Mouse (Mus musculus) hindbrain, embryonic 16.5 days (tissue): ENCODE measurements around the gene Fance. TPM values are rescaled to one million over a fixed set of nuclear protein-coding genes. Genes with fewer than 3 reads are reported as not detected.
"Not testable (repeated sequence)": the region's sequence is repeated elsewhere in the genome, so short reads cannot be mapped to it uniquely, and the experiment has no call there.

ENCODE experiments used
- ATAC-seq: fragments of 200-750 bp; cut with Nextera tagmentation; 2 replicates; pipeline ENCODE4 v1.8.0; 2017; ENCODE audit warnings: moderate TSS enrichment, moderate library complexity
- H3K27ac ChIP-seq: fragments of 300-500 bp; sonication (generic); 2 replicates; pipeline ENCODE4 v1.5.1; 2014; ENCODE audit warnings: low read depth, mild to moderate bottlenecking, control low read depth, low read length, moderate library complexity
- H3K27me3 ChIP-seq: fragments of 300-500 bp; sonication (generic); replicated peaks from 2 replicates; pipeline ENCODE4 v1.6.1; 2014; ENCODE audit warnings: low read length; ENCODE audit not compliant: control insufficient read depth, insufficient read depth
- H3K36me3 ChIP-seq: fragments of 300-500 bp; sonication (generic); 2 replicates; pipeline ENCODE4 v1.6.1; 2014; ENCODE audit warnings: mild to moderate bottlenecking, low read length, moderate library complexity, mixed read lengths; ENCODE audit not compliant: control insufficient read depth, insufficient read depth
- H3K4me1 ChIP-seq: fragments of 300-500 bp; sonication (generic); 2 replicates; pipeline ENCODE4 v1.6.1; 2014; ENCODE audit warnings: low read depth, low read length; ENCODE audit not compliant: control insufficient read depth, insufficient read depth
- H3K4me2 ChIP-seq: fragments of 300-500 bp; sonication (generic); 2 replicates; pipeline ENCODE4 v1.6.1; 2014; ENCODE audit warnings: mild to moderate bottlenecking, low read length, control low read depth, moderate library complexity
- H3K4me3 ChIP-seq: fragments of 300-500 bp; sonication (generic); 2 replicates; pipeline ENCODE4 v1.5.1; 2014; ENCODE audit warnings: mild to moderate bottlenecking, low read length, control low read depth, moderate library complexity
- H3K9ac ChIP-seq: fragments of 300-500 bp; sonication (generic); 2 replicates; pipeline ENCODE4 v1.6.1; 2014; ENCODE audit warnings: low read depth, mild to moderate bottlenecking, control low read depth, low read length, moderate library complexity
- H3K9me3 ChIP-seq: fragments of 300-500 bp; sonication (generic); 2 replicates; pipeline ENCODE4 v1.6.1; 2014; ENCODE audit warnings: mild to moderate bottlenecking, low read length, moderate library complexity; ENCODE audit not compliant: control insufficient read depth
- WGBS: fragments of 180-500 bp; shearing (Covaris S2); extraction: QIAGEN DNeasy Blood & Tissue Kit; methylation state at CpG from one replicate; pipeline ENCODE4 v1.1.7; 2014; 5-methylcytosine and 5-hydroxymethylcytosine counted together
- polyA plus RNA-seq: library from polyadenylated mRNA; unstranded; fragments of >200 nt; fragmentation: Nextera tagmentation; extraction: Ambion mirVana; gene quantifications from 2 replicates; pipeline ENCODE4 v1.2.1, GENCODE M21; 2015

Fance gene
- polyA plus RNA-seq, 1 experiment from 2014 or later = 25.0 TPM

DNA sequence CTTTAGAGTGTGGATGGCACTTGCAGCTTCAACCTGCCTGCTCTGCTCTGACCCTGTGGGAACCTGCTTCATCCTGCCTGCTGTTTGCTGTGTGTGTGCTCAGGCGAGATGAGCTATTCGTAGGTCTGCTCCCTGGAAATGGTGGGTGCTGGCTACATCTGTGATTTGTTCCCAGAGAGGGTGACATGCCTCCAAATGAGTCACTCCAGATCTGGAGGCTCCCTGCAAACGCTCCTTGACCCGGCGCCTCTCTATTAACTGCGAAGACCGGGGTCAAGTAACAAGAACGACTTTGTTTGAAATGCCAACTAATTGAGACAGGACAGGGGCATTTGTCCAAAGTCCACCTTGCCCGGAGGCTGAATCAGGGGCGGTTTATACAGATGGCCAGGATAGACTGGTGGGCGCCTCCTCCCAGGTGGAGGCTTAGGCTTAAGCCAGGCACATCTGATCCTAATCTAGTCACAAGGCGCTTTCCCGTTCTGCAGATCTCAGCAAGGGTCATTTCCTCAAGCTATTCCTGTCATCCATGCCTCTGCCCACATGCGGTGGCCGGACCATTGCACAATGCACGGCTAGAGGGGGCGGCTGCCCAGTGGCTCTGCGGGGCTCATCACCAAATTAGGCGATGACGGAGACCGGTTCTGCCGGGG, 14.5 kb downstream of the Fance start:
- H3K4me3 ChIP-seq = peak overlapping the region; percentile 68
- peak; percentile 65 for ATAC-seq
- H3K36me3 ChIP-seq = peaks cover 9% of the 10 kb centered on the region
- peak overlapping the region; percentile 79 for H3K4me2 ChIP-seq
- peak overlapping the region; percentile 72 for H3K9ac ChIP-seq
- no peaks in the 10 kb centered on the region for H3K27me3 ChIP-seq
- H3K4me1 ChIP-seq = peaks cover 16% of the 10 kb centered on the region
- 11% methylated on average over 22 of the region's 22 CpGs for WGBS
- H3K27ac ChIP-seq = peak overlapping the region; percentile 86
- H3K9me3 ChIP-seq = no peaks in the 10 kb centered on the region

DNA sequence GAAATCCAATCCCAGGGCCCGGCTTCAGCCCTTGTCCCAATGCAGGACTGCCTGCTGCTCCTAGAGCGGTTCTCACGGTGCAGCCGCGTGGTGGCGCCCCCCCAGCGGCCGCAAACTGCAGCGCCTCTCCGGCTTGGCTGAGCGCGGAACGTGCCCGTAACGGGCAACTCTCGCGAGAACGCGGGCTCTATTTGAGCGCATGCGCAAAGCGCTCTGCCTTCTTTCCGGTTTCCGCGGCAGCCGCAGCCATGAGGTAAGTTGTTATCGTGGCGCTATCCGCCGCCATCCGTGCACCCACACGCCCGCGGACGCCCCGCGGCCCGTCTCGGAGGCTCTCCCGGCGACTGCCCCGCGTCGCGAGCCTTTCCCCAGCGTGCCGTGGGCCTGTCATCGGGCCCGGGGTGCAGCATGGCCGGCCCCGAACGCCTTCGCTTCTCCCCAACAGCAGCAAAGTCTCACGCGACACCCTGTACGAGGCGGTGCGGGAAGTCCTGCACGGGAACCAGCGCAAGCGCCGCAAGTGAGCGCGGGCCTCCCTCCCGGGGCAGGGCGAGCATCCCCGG, 15.1 kb downstream of the Fance start, which contains the start of gene Rpl10a:
Gene Rpl10a (plus strand): TSS at position 106 of the 563 bp plus-strand sequence.
- Histone ChIP-seq H3K9ac (peak within 1 kb of the TSS; percentile 95), H3K4me1 (peaks cover 16% of the 10 kb centered on the region), H3K36me3 (peaks cover 9% of the 10 kb centered on the region), H3K27me3 (no peaks in the 10 kb centered on the region), H3K27ac (peak within 1 kb of the TSS; percentile 92), H3K4me3 (peak within 1 kb of the TSS; percentile 68), H3K9me3 (no peaks in the 10 kb centered on the region), H3K4me2 (peak within 1 kb of the TSS; percentile 89)
- whole genome bisulfite sequencing = under 1% methylated on average over 56 of the region's 67 CpGs
- peak; percentile 87 for ATAC-seq

DNA sequence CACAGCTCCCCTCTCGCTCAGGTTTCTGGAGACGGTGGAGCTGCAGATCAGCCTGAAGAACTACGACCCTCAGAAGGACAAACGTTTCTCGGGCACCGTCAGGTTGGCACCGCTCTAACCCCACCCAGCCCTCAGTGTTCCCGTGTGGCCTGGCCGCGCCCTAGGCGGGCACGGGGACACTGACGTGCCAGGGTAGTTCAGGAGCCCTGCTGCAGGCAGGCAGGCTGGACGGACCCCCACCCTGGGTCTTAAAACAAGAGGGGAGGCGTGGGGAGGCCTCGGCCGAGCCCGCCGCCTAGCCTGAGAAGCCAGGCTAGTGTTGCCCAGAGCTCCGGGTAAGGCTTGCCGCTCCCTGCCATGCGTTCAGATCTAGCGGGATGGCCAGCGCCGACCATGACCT, 15.6 kb downstream of the Fance start:
- Histone ChIP-seq H3K9me3 (no peaks in the 10 kb centered on the region), H3K9ac (peak overlapping the region; percentile 95), H3K4me1 (peaks cover 16% of the 10 kb centered on the region), H3K27ac (peak overlapping the region; percentile 92), H3K4me2 (peak overlapping the region; percentile 89), H3K4me3 (peak overlapping the region; percentile 68), H3K27me3 (no peaks in the 10 kb centered on the region), H3K36me3 (peaks cover 9% of the 10 kb centered on the region)
- peak; percentile 21 for ATAC-seq
- WGBS = 0% methylated on average over 25 of the region's 25 CpGs

DNA sequence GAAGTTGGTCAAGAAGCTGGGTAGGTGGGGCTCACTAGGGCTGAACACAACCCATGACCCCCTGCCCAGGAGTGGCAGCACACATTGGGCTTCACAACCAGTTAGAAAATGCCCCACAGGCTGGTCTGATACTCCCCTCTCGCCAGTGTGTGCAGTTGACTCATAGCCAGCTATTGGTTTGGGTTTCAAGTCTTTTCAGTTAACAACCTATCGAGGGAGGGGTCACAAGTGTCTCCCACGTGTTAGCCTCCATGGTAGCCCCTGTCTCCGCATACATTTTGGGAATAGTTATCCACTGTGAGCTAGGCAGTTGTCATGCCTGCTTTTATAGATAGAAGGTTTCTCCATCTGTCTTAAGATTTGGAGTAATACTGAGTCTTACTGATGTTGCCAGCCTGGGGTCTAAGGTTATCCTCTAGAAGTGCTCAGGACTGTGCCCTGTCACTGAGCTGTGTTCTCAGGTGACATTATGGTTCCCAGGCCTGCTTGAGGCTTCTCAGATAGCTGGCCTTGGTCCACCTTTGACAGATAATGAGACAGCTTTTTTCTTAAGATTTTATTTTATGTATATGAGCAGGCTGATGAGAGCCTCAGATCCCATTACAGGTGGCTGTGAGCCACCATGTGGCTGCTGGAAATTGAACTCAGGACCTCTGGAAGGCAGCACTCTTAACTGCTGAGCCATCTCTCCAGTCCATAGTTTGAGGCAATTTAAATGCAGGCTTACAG, 16.3 kb downstream of the Fance start:
- Histone ChIP-seq H3K4me2 (peak overlapping the region; percentile 89), H3K4me1 (peaks cover 16% of the 10 kb centered on the region), H3K4me3 (peak overlapping the region; percentile 68), H3K36me3 (peaks cover 9% of the 10 kb centered on the region), H3K27ac (no peak overlapping the region), H3K9ac (peak overlapping the region; percentile 95), H3K9me3 (no peaks in the 10 kb centered on the region), H3K27me3 (no peaks in the 10 kb centered on the region)
- 10% methylated on average over 4 of the region's 4 CpGs for WGBS
- ATAC-seq = no peak

DNA sequence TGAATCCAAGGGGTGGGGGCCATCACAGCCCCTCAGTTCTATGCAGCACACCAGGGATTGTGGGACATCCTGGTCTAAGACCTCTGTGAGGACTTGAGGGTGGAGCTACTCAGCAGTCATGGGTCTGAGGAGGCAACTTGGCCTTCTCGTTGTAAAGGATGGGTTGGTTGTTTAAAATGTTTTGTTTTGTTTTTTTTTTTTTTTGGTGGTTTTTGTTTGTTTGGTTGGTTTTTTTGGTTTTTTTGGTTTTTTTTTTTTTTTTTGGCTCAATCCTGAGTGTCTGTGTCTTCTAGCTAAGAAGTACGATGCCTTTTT, 16.9 kb downstream of the Fance start:
- WGBS = 59% methylated on average over 2 of the region's 2 CpGs
- Histone ChIP-seq H3K9me3 (no peaks in the 10 kb centered on the region), H3K4me2 (peak overlapping the region; percentile 89), H3K4me3 (peak overlapping the region; percentile 68), H3K27me3 (no peaks in the 10 kb centered on the region), H3K4me1 (peaks cover 16% of the 10 kb centered on the region), H3K9ac (peak overlapping the region; percentile 95), H3K27ac (no peak overlapping the region), H3K36me3 (peaks cover 9% of the 10 kb centered on the region)
- ATAC-seq = no peak

DNA sequence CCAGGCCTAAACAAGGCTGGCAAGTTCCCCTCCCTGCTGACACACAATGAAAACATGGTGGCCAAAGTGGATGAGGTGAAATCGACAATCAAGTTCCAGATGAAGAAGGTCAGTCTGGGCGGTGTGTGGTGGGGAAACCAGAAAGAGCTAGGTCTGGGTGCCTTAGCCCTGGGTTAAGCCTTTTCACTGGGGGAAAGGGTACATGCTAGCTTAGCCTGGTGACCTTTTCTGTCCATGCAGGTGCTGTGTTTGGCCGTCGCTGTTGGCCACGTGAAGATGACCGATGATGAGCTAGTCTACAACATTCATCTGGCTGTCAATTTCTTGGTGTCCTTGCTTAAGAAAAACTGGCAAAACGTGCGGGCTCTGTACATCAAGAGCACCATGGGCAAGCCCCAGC, 17.3 kb downstream of the Fance start:
- not testable (repeated sequence) for H3K27ac ChIP-seq, ATAC-seq, H3K9me3 ChIP-seq, H3K36me3 ChIP-seq, H3K4me2 ChIP-seq, H3K4me3 ChIP-seq, H3K9ac ChIP-seq, H3K27me3 ChIP-seq
- H3K4me1 ChIP-seq = peaks cover 16% of the 10 kb centered on the region
- 59% methylated on average over 6 of the region's 8 CpGs for WGBS

DNA sequence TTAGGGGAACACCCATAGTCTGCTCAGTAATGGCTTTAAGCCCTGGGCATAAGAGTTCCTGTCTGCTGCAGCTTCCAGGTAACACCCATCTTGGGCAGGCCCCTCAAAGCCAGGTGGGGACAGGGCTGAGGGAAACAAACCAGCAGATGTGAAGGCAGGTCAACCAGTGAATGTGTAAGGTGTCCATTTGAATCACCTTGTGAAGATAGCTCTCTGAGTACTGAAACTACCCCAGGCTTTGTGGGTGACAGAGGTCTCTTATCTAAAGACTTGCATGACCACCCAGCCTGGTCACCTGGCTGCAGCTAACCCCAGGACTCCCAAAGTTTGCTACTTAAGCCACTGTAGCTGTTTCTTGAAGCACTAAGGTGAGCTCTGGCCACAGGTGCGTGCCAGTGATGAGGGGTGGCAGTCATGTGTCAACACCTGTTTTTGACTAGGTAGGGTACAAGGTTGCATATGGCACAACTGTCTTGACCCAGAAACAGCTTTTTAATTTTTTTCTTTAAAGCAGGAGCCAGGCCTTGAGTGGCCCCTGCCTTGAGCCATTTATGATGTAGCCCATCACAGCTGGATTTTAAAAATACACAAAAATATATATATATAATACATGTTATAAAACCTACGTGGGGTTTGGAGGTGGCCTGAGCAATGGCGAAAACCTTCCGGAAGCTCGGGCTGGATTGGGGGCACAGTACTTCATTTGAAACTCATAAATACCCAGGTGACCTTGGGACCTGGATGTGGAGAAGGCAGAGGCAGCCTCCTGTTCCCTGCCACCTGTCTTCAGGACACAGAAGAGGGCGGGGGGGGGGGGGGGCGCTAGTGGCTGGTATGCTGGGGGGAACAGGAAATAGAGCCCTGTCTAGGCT, 18.2 kb downstream of the Fance start:
- Histone ChIP-seq H3K27me3 (no peaks in the 10 kb centered on the region), H3K4me1 (peaks cover 16% of the 10 kb centered on the region), H3K4me2 (no peak overlapping the region), H3K4me3 (no peak overlapping the region), H3K36me3 (peaks cover 9% of the 10 kb centered on the region), H3K27ac (no peak overlapping the region), H3K9me3 (no peaks in the 10 kb centered on the region), H3K9ac (no peak overlapping the region)
- WGBS = 52% methylated on average over 5 of the region's 7 CpGs
- ATAC-seq = no peak

DNA sequence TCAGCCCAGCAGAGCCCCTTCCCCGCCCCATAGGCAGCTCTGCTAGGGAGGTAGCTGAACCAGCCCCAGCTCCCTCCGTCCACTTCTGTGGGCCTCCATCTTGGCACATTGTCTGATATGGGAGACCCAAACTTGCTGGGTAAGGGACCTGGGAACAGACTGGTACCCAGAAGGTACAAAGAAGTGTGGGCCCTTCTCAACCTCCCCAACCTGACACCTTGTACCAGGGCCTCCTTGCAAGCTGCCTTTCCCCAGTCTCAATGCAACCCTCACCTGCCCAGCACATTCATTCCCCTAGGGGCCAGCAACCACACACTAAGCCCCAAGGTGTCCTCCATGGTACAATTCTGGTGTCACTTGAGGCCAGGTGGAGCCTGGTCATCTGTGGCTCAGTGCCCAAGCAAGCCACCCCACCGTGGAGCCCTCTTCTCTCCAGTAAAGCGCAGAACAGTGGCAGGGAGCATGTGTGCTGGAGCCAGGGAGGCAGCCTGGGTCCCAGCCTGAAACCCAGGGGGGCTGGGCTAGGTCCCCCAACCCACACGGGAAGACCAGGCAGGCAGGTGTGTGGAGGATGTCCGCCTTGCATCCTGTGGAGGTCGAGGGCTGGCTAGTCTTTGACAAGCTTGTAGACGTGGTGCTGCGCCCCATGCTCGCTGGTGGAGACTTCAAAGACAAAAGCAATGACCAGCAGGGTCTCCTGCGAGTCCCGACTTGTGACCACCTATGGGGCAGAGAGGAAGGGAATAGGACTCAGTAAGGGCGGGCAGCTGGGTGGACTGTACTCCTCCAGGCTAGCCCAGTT, 19.0 kb downstream of the Fance start:
- WGBS = 43% methylated on average over 13 of the region's 13 CpGs
- H3K27me3 ChIP-seq = no peaks in the 10 kb centered on the region
- H3K4me1 ChIP-seq = peaks cover 16% of the 10 kb centered on the region
- H3K27ac ChIP-seq = no peak overlapping the region
- no peak overlapping the region for H3K4me3 ChIP-seq
- no peaks in the 10 kb centered on the region for H3K9me3 ChIP-seq
- peaks cover 9% of the 10 kb centered on the region for H3K36me3 ChIP-seq
- ATAC-seq = no peak
- no peak overlapping the region for H3K4me2 ChIP-seq
- H3K9ac ChIP-seq = no peak overlapping the region
